Mouse (Mus musculus) forebrain, embryonic 11.5 days (tissue): Measurements from ENCODE around the gene Fscn3. TPM values are rescaled to one million over a fixed set of nuclear protein-coding genes. Genes with fewer than 3 reads are reported as not detected.

Experiments
- ATAC-seq: fragments of 200-750 bp; cut with Nextera tagmentation; replicated peaks from 2 replicates; pipeline ENCODE4 v1.8.0; 2017; ENCODE audit warnings: moderate TSS enrichment; ENCODE audit not compliant: low FRiP score
- DNase-seq: peaks from one replicate; pipeline ENCODE4 v3.0.0-alpha.2; 2017; ENCODE audit warnings: low spot score
- H3K27ac ChIP-seq: fragments of 300-500 bp; sonication (generic); 2 replicates; pipeline ENCODE4 v1.5.1; 2014; ENCODE audit warnings: low read depth, low read length
- H3K27me3 ChIP-seq: fragments of 300-500 bp; sonication (generic); 2 replicates; pipeline ENCODE4 v1.6.1; 2014; ENCODE audit warnings: mild to moderate bottlenecking, low read length, mixed read lengths; ENCODE audit not compliant: control insufficient read depth, insufficient read depth
- H3K36me3 ChIP-seq: fragments of 300-500 bp; sonication (generic); 2 replicates; pipeline ENCODE4 v1.6.1; 2014; ENCODE audit warnings: mild to moderate bottlenecking, low read length, moderate library complexity, mixed read lengths; ENCODE audit not compliant: control insufficient read depth, insufficient read depth
- H3K4me1 ChIP-seq: fragments of 300-500 bp; sonication (generic); replicated peaks from 2 replicates; pipeline ENCODE4 v1.6.1; 2014; ENCODE audit warnings: low read length, mixed read lengths; ENCODE audit not compliant: control insufficient read depth, insufficient read depth
- H3K4me2 ChIP-seq: fragments of 300-500 bp; sonication (generic); 2 replicates; pipeline ENCODE4 v1.6.1; 2014; ENCODE audit warnings: low read depth, mild to moderate bottlenecking, low read length, moderate library complexity, mixed read lengths; ENCODE audit not compliant: severe bottlenecking
- H3K4me3 ChIP-seq: fragments of 300-500 bp; sonication (generic); 2 replicates; pipeline ENCODE4 v1.5.1; 2014; ENCODE audit warnings: low read depth, low read length
- H3K9ac ChIP-seq: fragments of 300-500 bp; sonication (generic); 2 replicates; pipeline ENCODE4 v1.6.1; 2014; ENCODE audit warnings: low read length
- H3K9me3 ChIP-seq: fragments of 300-500 bp; sonication (generic); 2 replicates; pipeline ENCODE4 v1.6.1; 2016; ENCODE audit warnings: low read length, mixed read lengths; ENCODE audit not compliant: control insufficient read depth
- WGBS: fragments of 180-500 bp; shearing (Covaris S2); extraction: QIAGEN DNeasy Blood & Tissue Kit; methylation state at CpG from one replicate; pipeline ENCODE4 v1.1.7; 2014; 5-methylcytosine and 5-hydroxymethylcytosine counted together
- polyA plus RNA-seq: library from polyadenylated mRNA; unstranded; fragments of >200 nt; fragmentation: Nextera tagmentation; extraction: Ambion mirVana; gene quantifications from 2 replicates; pipeline ENCODE4 v1.2.1, GENCODE M21; 2014

The Fscn3 gene
- polyA plus RNA-seq, 1 experiment from 2014 or later = not detected

GRCm38 (mm10) chr6:28447937-28448336 lies 20.3 kb downstream of the Fscn3 start:
- Histone ChIP-seq H3K4me3 (no peak overlapping the region), H3K36me3 (no peaks in the 10 kb centered on the region), H3K9ac (no peak overlapping the region), H3K4me2 (no peak overlapping the region), H3K9me3 (no peaks in the 10 kb centered on the region), H3K27me3 (peaks cover 24% of the 10 kb centered on the region), H3K27ac (no peak overlapping the region), H3K4me1 (no peaks in the 10 kb centered on the region)
- DNase-seq (no peak), ATAC-seq (no peak)
- WGBS = 81% methylated on average over 7 of the region's 7 CpGs

GRCm38 (mm10) chr6:28449253-28449652 lies 21.7 kb downstream of the Fscn3 start, which contains the start of gene Pax4:
TSS of gene Pax4 (minus strand) at chr6:28449353.
- H3K4me1 ChIP-seq = no peaks in the 10 kb centered on the region
- H3K9me3 ChIP-seq = no peaks in the 10 kb centered on the region
- peaks cover 24% of the 10 kb centered on the region for H3K27me3 ChIP-seq
- H3K4me2 ChIP-seq = no peak within 1 kb of the TSS
- DNase-seq = no peak
- H3K4me3 ChIP-seq = no peak within 1 kb of the TSS
- WGBS = 87% methylated on average over 2 of the region's 2 CpGs
- no peaks in the 10 kb centered on the region for H3K36me3 ChIP-seq
- H3K27ac ChIP-seq = no peak within 1 kb of the TSS
- no peak within 1 kb of the TSS for H3K9ac ChIP-seq
- no peak for ATAC-seq

DNA sequence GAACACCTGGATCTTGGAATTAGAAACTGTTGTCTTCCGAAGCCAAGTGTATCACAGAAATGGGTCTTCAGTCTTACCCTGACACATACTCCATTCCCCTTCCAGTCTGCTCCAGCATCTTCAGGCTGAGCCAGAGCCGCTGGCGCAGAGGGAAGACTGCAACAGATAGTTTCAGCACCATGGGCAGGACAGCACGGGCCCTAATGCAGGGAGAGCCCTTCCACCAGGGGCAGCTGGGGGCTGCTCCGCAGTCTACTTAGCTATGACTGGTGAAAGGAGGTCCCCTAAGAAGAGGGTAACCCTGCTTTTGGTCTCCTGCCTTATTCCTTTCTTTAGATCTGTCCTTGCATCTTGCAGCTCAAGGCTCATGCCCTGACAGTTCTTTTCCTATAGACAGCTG lies 22.9 kb downstream of the Fscn3 start:
- Histone ChIP-seq H3K4me3 (no peak overlapping the region), H3K4me1 (no peaks in the 10 kb centered on the region), H3K4me2 (no peak overlapping the region), H3K36me3 (no peaks in the 10 kb centered on the region), H3K27me3 (peaks cover 24% of the 10 kb centered on the region), H3K27ac (no peak overlapping the region), H3K9me3 (no peaks in the 10 kb centered on the region), H3K9ac (no peak overlapping the region)
- WGBS = 13% methylated on average over 5 of the region's 5 CpGs
- DNase-seq (no peak), ATAC-seq (no peak)

- H3K9me3 ChIP-seq = no peaks in the 10 kb centered on the region
- peaks cover 24% of the 10 kb centered on the region for H3K27me3 ChIP-seq
- no peak overlapping the region for H3K27ac ChIP-seq
- DNase-seq (no peak), ATAC-seq (no peak)
- no peak overlapping the region for H3K4me2 ChIP-seq
- 7% methylated on average over 12 of the region's 12 CpGs for WGBS
- H3K9ac ChIP-seq = no peak overlapping the region
- H3K4me3 ChIP-seq = no peak overlapping the region
- H3K36me3 ChIP-seq = no peaks in the 10 kb centered on the region
- H3K4me1 ChIP-seq = no peaks in the 10 kb centered on the region
Observed at GRCm38 (mm10) chr6:28450977-28451376, 23.4 kb downstream of the Fscn3 start.

- H3K36me3 ChIP-seq = no peaks in the 10 kb centered on the region
- no peaks in the 10 kb centered on the region for H3K4me1 ChIP-seq
- H3K9me3 ChIP-seq = no peaks in the 10 kb centered on the region
- ATAC-seq = no peak
- no peak overlapping the region for H3K9ac ChIP-seq
- H3K4me3 ChIP-seq = no peak overlapping the region
- no peak for DNase-seq
- H3K4me2 ChIP-seq = no peak overlapping the region
- no peaks in the 10 kb centered on the region for H3K27me3 ChIP-seq
- H3K27ac ChIP-seq = no peak overlapping the region
Observed at GRCm38 (mm10) chr6:28459221-28459668, 31.7 kb downstream of the Fscn3 start.

DNA sequence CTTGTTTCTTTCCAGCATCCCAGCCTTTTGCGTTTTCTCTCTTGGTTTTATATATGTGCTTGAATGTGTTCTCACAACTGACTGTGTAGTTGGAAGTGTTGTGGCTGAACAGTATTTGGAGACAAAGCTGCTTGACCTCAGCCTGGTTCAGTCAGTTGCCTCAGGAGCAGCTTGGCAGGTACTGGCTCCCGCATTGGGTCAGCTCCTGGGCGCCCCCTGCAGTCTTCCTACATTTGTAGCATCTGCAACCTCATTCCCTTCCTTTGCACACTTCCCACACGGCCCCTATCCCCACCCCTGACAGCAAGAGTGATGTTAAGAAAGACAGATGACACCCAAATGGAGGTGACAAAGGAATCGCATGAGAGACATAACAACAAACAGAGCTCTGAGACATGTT lies 32.9 kb downstream of the Fscn3 start:
- DNase-seq = peak; percentile 79
- no peak overlapping the region for H3K4me2 ChIP-seq
- ATAC-seq = no peak
- H3K4me3 ChIP-seq = no peak overlapping the region
- WGBS = 8% methylated on average over 5 of the region's 5 CpGs
- no peak overlapping the region for H3K9ac ChIP-seq
- no peaks in the 10 kb centered on the region for H3K4me1 ChIP-seq
- no peak overlapping the region for H3K27ac ChIP-seq
- no peaks in the 10 kb centered on the region for H3K36me3 ChIP-seq
- H3K9me3 ChIP-seq = no peaks in the 10 kb centered on the region
- H3K27me3 ChIP-seq = no peaks in the 10 kb centered on the region

DNA sequence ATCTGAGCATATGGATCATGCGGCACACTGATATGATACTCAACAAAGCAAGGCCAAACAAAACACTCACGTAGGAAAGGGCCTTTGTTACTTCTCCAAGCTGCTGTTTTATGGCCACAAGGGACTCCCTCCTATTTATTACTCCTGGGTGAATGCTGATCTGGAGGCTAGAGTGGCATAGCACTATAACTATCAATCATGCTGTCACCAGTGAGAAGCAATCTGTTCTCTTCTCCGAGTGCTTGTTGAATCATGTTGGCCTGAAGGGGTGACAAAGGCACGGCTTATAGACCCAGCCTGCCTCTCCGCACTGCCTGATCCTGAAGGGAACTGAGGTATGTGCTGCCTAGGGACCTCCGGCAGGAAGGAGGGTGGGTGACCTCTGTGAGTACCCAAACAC lies 37.0 kb downstream of the Fscn3 start:
- H3K4me2 ChIP-seq = no peak overlapping the region
- no peaks in the 10 kb centered on the region for H3K27me3 ChIP-seq
- H3K9ac ChIP-seq = no peak overlapping the region
- 69% methylated on average over 6 of the region's 6 CpGs for WGBS
- DNase-seq = no peak
- no peak overlapping the region for H3K4me3 ChIP-seq
- no peak for ATAC-seq
- no peaks in the 10 kb centered on the region for H3K4me1 ChIP-seq
- no peak overlapping the region for H3K27ac ChIP-seq
- no peaks in the 10 kb centered on the region for H3K9me3 ChIP-seq
- no peaks in the 10 kb centered on the region for H3K36me3 ChIP-seq

DNA sequence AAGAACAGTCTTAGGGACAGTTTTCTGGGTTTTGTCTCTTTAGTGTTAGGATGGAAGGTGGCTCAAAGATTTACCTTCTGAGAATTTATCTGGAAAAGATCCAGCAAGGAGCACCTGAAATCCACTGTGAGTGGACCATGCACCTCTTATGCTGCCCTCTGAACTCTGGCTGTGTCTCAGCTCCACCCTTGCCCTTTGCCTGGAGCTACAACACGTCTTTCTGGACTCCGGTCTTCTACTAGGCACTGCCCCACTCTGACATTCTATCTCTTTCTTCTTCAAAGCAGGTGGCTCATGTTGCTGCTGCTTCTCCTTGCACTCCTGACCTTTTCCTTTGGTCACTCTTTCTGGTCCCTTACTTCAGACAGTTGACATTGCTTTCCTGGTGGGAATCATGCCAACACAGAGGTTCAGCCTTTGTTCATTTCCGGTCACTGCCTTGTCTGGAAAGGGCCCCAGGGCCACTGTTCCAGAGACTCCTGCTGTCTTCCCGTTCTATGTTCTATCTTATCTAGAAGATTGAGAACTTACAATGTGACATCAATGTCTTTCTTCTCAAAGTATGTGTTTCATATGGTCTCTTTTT lies 42.5 kb downstream of the Fscn3 start:
- H3K4me3 ChIP-seq = no peak overlapping the region
- H3K4me2 ChIP-seq = no peak overlapping the region
- 71% methylated on average over 4 of the region's 4 CpGs for WGBS
- DNase-seq = no peak
- H3K9ac ChIP-seq = no peak overlapping the region
- no peaks in the 10 kb centered on the region for H3K36me3 ChIP-seq
- no peaks in the 10 kb centered on the region for H3K9me3 ChIP-seq
- H3K27ac ChIP-seq = no peak overlapping the region
- no peaks in the 10 kb centered on the region for H3K4me1 ChIP-seq
- no peaks in the 10 kb centered on the region for H3K27me3 ChIP-seq
- ATAC-seq = no peak

- DNase-seq (no peak), ATAC-seq (no peak)
- no peak overlapping the region for H3K9ac ChIP-seq
- H3K27me3 ChIP-seq = no peaks in the 10 kb centered on the region
- no peaks in the 10 kb centered on the region for H3K4me1 ChIP-seq
- H3K9me3 ChIP-seq = no peaks in the 10 kb centered on the region
- no peak overlapping the region for H3K27ac ChIP-seq
- WGBS = 81% methylated on average over 5 of the region's 5 CpGs
- H3K4me2 ChIP-seq = no peak overlapping the region
- H3K4me3 ChIP-seq = no peak overlapping the region
- H3K36me3 ChIP-seq = no peaks in the 10 kb centered on the region
Observed at GRCm38 (mm10) chr6:28470621-28471020, 43.0 kb downstream of the Fscn3 start.
